Mouse (Mus musculus) liver, embryonic 14.5 days (tissue): ENCODE data around the gene Sinhcaf.

ENCODE experiments used
- CTCF ChIP-seq: IDR thresholded peaks from 2 replicates; pipeline ENCODE4 v1.5.1; 2016; ENCODE audit warnings: antibody characterized with exemption, low read depth, control low read depth
- EP300 ChIP-seq: IDR thresholded peaks from 2 replicates; pipeline ENCODE4 v1.6.1; 2016; ENCODE audit warnings: antibody characterized with exemption, low read depth

DNA sequence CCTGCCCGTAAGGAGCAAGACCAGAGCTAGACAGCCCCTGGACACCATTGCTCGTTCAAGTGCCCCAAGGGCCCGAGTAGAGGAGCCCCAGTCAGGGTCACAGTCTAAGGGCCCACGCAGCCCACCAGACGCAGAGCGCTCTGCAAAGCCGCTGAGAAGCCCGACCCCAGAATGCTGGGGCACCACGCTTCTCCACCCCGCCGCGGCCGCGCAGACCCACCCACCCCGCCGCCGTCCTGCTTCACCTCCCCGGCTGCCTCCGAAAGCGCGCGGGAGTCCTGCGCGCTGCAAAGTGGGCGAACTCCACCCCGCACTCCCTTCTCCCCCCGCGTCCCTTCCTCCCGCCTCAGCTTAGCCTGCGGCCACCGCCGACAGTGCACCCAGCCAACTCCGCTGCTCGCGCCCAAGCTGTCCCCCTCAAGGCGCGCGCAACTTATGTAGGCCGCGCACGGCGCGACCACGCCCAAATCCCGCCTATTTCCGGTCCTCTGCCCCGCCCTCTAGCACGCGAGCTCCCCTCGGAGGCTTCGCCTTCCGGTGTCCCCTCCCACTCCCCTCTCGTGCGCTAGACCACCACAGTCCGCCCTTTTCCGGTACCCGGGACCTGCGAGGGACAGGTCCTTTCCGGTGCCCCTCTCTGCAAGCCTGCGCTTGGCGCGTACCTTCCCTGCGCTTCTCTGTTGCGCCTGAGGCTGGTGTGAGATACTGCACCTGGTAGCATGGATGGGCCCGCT is 50.3 kb downstream of the Sinhcaf start, which contains the start of gene Caprin2:
- TF ChIP-seq CTCF (peak; percentile 57), EP300 (no peak)
